Mouse (Mus musculus) regulatory T cell (primary cell): ENCODE data around the gene Adad2.

Experiments
- in situ Hi-C: fragments of 300-600 bp; cut with MboI, MseI; formaldehyde crosslinking; loops from one replicate; pipeline ENCODE4 v1.15.1; 2025; ENCODE audit warnings: high pct_unique_total_duplicates

The Adad2 gene

GRCm38 (mm10) chr8:119616358-119616757, 3.8 kb downstream of the Adad2 start:
- in situ Hi-C loops: no loop called here

GRCm38 (mm10) chr8:119616811-119617210, 4.3 kb downstream of the Adad2 start:
- in situ Hi-C loops: no loop called here

DNA sequence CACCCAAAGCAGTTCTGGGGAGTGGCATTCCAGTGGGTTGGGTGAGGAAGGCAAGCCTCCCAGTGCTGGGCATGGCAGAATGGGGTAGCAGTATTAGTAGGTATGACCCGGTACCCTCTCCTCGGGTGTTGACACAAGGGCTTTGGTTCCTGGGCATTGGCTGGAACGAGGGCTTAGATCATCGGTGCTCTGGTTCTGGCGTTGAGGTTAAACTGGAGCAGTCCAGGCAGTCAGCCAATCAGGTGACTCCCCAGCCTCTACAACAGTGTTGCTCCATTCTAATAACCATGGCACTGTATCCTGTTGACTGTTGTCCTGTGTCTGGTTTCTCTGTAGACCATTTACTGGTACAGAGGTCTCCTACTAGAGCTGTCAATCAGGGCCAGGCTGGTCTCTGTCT, 5.0 kb downstream of the Adad2 start:
- in situ Hi-C loops: no loop called here

- in situ Hi-C loops: no loop called here
These were observed 6.3 kb downstream of the Adad2 start for GRCm38 (mm10) chr8:119618887-119619286.

DNA sequence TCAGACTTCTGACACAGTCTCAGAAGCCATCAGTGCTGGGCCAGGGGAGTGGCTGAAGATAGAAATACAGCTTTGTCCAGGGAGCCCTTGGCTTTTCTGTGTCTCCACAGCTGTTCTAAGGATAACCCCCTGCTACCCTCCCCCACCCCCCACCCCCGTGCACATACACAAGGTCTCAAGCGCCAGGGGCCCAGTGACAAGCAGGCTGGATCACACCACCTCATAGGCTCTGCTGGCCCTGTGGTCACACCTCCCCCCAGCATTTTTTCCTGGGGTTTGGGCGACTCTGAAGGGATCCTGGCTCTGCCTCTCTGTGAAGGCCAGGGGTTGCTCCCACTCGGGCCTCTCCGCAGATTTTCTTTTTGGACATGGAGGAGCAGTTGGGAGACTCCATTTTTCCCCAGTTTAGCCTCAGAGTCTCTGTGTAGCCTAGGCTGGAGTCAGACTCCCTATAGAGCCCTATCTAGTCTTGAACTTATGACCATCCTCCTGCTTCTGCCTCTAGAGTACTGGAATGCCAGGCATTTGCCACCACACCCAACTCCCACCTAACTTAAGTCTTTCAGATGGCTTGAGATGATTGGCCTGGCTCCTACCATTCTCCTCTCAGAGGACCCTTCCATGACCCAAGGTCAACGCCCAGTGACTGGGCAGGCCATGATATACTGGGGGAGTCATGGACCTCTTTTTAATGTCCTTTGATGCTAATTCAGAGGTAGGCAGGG, 7.7 kb downstream of the Adad2 start:
- in situ Hi-C loops: no loop called here

- in situ Hi-C loops: no loop called here
These were observed 8.4 kb downstream of the Adad2 start for GRCm38 (mm10) chr8:119620848-119621465.

DNA sequence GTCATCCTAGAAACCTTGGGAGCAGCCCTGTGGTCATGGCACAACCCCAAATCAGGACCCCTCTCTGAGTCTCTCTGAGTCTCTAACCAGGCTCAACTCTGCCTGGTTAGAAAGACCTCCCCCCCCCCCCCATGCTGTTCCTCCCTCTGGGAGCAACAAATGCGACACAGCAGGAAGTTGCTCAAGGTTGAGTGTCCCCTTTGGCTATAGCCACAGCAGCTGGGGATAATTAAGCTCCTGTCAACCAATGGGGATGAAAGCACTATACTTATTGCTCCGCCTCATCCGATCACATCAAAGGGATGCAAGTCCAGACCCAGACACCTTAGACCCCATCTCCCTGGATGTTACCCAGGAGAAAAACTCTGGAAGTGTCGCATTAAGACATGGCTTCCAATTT, 10.0 kb downstream of the Adad2 start:
- in situ Hi-C loops: no loop called here

- in situ Hi-C loops: no loop called here
These were observed 10.5 kb downstream of the Adad2 start for GRCm38 (mm10) chr8:119623061-119623460.

- in situ Hi-C loops: no loop called here
These were observed 11.2 kb downstream of the Adad2 start for GRCm38 (mm10) chr8:119623744-119624143.

DNA sequence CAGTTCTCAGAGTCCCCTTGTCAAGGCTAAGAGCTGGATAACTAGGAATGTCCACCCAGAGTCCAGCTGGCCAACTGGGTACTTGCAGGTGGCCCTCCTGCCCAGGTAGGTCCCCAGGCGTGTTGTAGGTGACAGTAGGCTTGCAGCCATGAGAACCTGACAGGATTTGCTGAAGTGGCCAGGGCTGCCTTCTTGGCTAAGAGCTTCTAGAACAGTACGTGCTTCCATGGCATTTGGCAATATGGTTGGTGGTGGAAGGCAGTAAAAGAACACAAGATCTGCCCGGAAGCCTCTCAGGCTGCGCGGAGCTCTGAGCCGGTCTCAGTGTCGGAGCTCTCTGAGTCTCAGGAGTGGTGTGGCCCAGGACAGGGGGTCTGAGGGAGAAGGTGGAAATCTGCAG, 12.4 kb downstream of the Adad2 start:
- in situ Hi-C loops: no loop called here

DNA sequence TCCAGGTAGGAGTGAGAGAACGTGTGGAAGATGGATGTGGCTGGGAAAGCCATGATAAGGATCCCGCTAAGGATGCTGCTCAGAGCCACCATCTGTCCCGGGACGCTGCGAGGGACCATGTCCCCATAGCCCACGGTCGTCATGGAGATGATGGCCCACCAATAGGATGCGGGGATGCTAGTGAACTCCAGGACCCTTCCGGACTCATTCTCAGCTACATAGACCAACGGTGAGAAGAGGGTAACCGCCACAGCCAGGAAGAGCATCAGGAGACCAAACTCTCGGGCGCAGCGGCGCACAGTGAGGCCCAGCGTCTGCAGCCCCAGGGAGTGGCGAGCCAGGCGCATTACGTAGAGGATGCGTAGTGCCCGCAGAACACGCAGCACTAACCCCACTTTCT, 13.2 kb downstream of the Adad2 start:
- in situ Hi-C loops: no loop called here

- in situ Hi-C loops: no loop called here
These were observed 14.7 kb downstream of the Adad2 start for GRCm38 (mm10) chr8:119627199-119627598.

- in situ Hi-C loops: no loop called here
These were observed 15.2 kb downstream of the Adad2 start for GRCm38 (mm10) chr8:119627613-119628359.

- in situ Hi-C loops: no loop called here
These were observed 18.3 kb downstream of the Adad2 start for GRCm38 (mm10) chr8:119630841-119631240.

DNA sequence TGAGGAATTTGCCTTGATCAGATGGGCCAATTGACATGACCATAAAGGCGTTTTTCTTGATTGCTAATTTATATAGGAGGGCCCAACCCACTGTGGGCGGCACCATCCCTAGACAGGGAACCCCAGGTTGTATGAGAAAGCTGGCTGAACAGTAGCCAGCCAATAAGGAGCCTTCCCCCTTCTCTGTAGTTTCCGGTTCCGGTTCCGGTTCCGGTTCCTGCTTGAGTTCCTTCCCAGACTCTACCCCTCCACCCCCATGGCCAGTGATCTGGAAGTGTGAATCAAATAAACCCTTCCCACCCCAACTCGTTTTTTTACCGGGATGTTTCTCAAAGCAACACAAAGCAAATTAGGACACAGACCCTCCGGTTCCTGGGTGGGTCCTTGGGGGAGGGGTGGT, 19.7 kb downstream of the Adad2 start:
- in situ Hi-C loops: no loop called here

- in situ Hi-C loops: no loop called here
These were observed 20.4 kb downstream of the Adad2 start for GRCm38 (mm10) chr8:119632909-119633308.

DNA sequence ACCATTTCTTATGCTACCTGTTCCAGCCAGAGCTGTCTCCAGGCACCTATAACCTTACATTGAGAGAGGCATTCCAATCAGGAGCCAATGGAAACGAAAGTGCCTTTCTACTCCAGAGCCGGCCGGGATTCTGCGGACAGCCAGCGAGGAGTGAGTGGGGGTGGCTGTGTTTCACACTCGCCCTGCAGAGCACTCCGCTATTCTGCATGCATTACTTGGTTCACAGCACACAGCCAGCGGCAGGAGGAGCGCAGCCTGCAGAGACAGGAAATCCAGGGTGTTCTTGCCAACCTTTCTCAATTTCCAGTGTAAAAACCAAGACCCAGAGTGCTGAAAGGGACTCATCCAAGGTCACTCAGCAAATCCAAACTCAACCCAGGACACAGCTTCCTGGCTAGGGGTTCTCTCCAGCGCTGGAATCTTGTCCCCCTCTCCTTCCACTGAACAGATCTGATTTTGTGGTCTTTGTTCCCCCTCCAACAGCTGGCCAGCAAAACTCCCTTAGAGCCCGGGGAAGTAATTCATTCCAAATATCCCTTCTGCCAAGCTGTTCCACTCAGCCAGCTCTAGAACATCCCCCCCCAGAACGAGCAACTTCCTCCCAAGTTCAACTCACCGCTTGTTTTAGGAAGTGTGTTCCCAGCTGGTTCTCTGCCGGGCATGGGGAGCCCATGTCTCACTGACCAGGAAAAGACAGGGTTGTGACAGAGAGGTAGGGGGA, 22.2 kb downstream of the Adad2 start:
- in situ Hi-C loops: no loop called here

DNA sequence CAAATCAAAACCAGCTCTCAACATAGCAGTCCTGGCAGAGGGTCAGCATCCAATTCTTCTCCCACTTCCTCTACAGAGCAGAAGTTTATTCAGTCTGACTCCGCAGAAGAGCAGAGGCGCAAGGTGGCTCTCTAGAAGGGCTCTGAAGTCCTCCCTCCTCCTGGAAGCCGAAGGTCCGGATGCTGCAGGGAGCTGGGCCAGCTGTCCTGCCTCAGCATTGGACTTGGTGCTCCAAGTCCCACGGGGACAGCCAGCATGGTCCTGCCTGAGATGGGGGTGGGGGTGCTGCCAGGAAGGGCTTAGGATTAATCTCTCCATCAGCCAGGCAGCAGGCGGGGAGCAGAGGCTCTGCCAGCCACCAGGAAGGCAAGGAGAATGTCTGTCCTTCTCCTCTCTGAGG, 22.8 kb downstream of the Adad2 start, which contains the start of gene Kcng4:
TSS of gene Kcng4 (minus strand) at position 303 of the 400 bp plus-strand sequence.
- in situ Hi-C loops: no loop called here

- in situ Hi-C loops: no loop called here
These were observed 23.4 kb downstream of the Adad2 start for GRCm38 (mm10) chr8:119635958-119636357.

DNA sequence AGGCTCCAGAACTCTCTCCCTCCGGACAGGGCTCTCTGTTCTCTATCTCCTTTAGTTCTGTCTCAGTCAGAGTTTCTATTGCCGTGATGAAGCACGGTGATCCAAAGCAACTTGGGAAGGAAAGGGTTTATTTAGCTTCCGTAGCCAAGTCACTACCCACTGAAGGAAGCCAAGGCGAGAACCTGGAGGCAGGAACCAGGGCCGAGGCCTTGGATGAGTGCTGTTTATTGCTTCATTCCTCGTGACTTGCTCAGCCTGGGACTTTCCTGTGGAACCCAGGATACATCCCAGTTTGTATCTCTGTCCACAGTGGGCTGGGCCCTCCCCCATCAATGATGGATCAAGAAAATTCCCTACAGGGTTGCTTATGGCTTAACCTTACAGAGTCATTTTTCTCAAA, 24.2 kb downstream of the Adad2 start:
- in situ Hi-C loops: no loop called here

DNA sequence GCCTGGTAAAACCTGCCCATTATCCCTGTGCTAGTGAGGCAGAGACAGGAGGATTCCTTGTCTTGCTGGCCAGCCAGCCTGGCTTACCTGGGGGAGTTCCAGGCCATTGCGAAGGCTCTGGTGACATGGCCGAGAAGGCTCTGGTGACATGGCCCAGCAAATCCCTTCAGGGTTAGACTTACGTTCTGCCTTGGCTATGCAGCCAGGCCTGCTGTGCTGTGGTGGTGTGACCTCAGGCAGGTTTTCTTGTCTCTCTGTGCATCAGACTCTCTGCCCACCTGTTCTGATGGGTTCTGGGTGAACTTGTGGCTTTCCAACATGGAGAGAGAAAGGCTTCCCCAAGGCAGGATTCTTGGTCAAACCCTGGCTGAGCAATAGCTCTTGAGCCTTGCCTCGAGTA, 24.8 kb downstream of the Adad2 start:
- in situ Hi-C loops: no loop called here

DNA sequence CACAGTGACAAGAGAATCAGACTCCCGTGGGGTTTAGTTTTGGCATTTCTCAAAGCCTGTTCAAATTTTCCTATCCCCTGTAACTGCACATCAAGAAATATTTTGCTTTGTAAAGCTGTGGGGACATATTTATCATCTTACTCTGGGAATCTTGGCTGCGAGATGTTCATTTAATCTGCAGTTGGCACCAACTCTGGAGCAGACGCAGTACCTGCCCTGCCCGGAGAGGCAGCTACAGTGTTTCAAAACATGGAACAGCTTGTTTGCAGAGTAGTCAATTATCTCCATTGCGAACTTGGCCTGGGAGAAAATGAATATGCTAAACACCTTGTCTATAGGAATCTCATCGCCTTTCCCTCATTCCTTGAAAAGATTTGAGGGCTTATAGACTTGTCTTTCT, 25.7 kb downstream of the Adad2 start:
- in situ Hi-C loops: no loop called here
